In genomic region chr17:85627751-85628150, GRCm38 (mm10) we compare ENCODE assay signal across 15 mouse cellular contexts. TPM values are rescaled to one million over a fixed set of nuclear protein-coding genes. Genes with fewer than 3 reads are reported as not detected.
"Had no signal": no experiment of that assay in that cellular context is flagged by ENCODE, and none has a peak within 500 bp of the region (broad histone marks: within the 10 kb centered on the region; RNA-seq: fewer than 3 reads in every experiment).

No protein-coding gene starts in this region.

- H3K9ac ChIP-seq: intestine, embryonic 15.5 days; liver, embryonic 12.5 days; lung, embryonic 15.5 days; neural tube, embryonic 13.5 days had no signal

- H3K36me3 ChIP-seq: intestine, embryonic 15.5 days; limb, embryonic 10.5 days; liver, embryonic 12.5 days; lung, embryonic 15.5 days; neural tube, embryonic 13.5 days had no signal

- H3K4me1 ChIP-seq: intestine, embryonic 15.5 days; liver, embryonic 12.5 days; lung, embryonic 15.5 days; neural tube, embryonic 13.5 days had no signal

- ATAC-seq: intestine, embryonic 15.5 days; liver, embryonic 12.5 days had no signal

- H3K9me3 ChIP-seq: intestine, embryonic 15.5 days; limb, embryonic 10.5 days; liver, embryonic 12.5 days; lung, embryonic 15.5 days; neural tube, embryonic 13.5 days had no signal

- H3K4me2 ChIP-seq: intestine, embryonic 15.5 days; liver, embryonic 12.5 days; lung, embryonic 15.5 days; neural tube, embryonic 13.5 days had no signal

- H3K27ac ChIP-seq: intestine, embryonic 15.5 days; layer of hippocampus, adult 2 months; limb, embryonic 10.5 days; liver, embryonic 12.5 days; lung, embryonic 15.5 days; macrophage; neural tube, embryonic 13.5 days; stomach, postnatal 0 days had no signal

- H3K4me3 ChIP-seq: intestine, embryonic 15.5 days; layer of hippocampus, adult 2 months; limb, embryonic 10.5 days; liver, embryonic 12.5 days; lung, embryonic 15.5 days; neural tube, embryonic 13.5 days had no signal

- DNase-seq: kidney, adult 18-20 months; kidney, postnatal 10 days; kidney, postnatal 4 days; lung, postnatal 14 days; thymus, postnatal 4 days had no signal

RNA-seq across cellular contexts. Expression of gene Six3, which starts 14.3 kb away (rescaled TPM):
- polyA plus RNA-seq: intestine, embryonic 15.5 days; kidney, embryonic 14.5 days; limb, embryonic 10.5 days; liver, embryonic 12.5 days; liver, embryonic 16.5 days; lung, embryonic 15.5 days; macrophage; neural tube, embryonic 13.5 days; stomach, postnatal 0 days had no signal
